Mouse (Mus musculus): Measurements from ENCODE around the gene Poll.

DNA sequence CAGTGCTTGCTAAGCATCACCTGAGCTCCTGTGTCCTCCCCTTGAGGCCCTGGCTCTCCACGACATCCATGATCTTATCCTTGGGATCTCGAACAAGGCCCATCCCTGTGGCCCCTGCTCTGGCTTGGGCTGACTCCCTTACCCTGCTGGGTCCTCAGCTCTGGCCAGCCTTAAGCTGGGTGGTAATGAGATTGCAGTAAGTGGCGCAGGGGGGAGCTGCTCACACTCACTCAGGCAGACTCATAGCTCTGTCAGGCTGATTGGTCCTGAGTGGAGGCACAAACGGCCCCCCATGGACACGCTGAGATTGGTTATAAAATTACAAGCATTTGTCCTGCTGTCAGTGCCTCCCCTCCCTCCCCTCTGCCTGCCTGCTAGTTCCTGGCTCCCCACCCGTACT lies 24.4 kb downstream of the Poll start:
- TF ChIP-seq POLR2A (IDR thresholded peaks at IDR 0.05; ENCODE audit: borderline replicate concordance, insufficient read depth, low read length) (no peak), CTCF (IDR thresholded peaks at IDR 0.05; ENCODE audit: borderline replicate concordance, insufficient read depth, low read depth, low read length) (no peak)
